Mouse (Mus musculus) lung, postnatal 0 days (tissue): ENCODE results near the gene Zfp788. TPM values are rescaled to one million over a fixed set of nuclear protein-coding genes. Genes with fewer than 3 reads are reported as not detected.
"Not testable (repeated sequence)": the region's sequence is repeated elsewhere in the genome, so short reads cannot be mapped to it uniquely, and the experiment has no call there.

Experiments used
- ATAC-seq: fragments of 200-750 bp; cut with Nextera tagmentation; 2 replicates; pipeline ENCODE4 v1.8.0; 2017; ENCODE audit warnings: moderate library complexity
- DNase-seq: peaks from one replicate; pipeline ENCODE4 v3.0.0-alpha.2; 2016; ENCODE audit warnings: low spot score
- H3K27ac ChIP-seq: fragments of 300-500 bp; sonication (generic); 2 replicates; pipeline ENCODE4 v1.5.1; 2014; ENCODE audit warnings: antibody characterized with exemption, mild to moderate bottlenecking, low read length, mixed read lengths
- H3K27me3 ChIP-seq: fragments of 300-500 bp; sonication (generic); replicated peaks from 2 replicates; pipeline ENCODE4 v1.6.1; 2014; ENCODE audit warnings: low read length, mixed read lengths; ENCODE audit not compliant: insufficient read depth
- H3K36me3 ChIP-seq: fragments of 300-500 bp; sonication (generic); 2 replicates; pipeline ENCODE4 v1.6.1; 2014; ENCODE audit warnings: low read length, mixed read lengths; ENCODE audit not compliant: insufficient read depth
- H3K4me1 ChIP-seq: fragments of 300-500 bp; sonication (generic); 2 replicates; pipeline ENCODE4 v1.6.1; 2014; ENCODE audit warnings: antibody characterized with exemption, low read depth, low read length, mixed read lengths; ENCODE audit not compliant: insufficient read depth
- H3K4me2 ChIP-seq: fragments of 300-500 bp; sonication (generic); replicated peaks from 2 replicates; pipeline ENCODE4 v1.6.1; 2014; ENCODE audit warnings: low read depth, mild to moderate bottlenecking, low read length, moderate library complexity, mixed read lengths
- H3K4me3 ChIP-seq: fragments of 300-500 bp; sonication (generic); 2 replicates; pipeline ENCODE4 v1.5.1; 2014; ENCODE audit warnings: low read depth, low read length
- H3K9ac ChIP-seq: fragments of 300-500 bp; sonication (generic); replicated peaks from 2 replicates; pipeline ENCODE4 v1.6.1; 2014; ENCODE audit warnings: low read depth, mild to moderate bottlenecking
- H3K9me3 ChIP-seq: fragments of 300-500 bp; sonication (generic); 2 replicates; pipeline ENCODE4 v1.6.1; 2016; ENCODE audit warnings: low read length, mixed read lengths
- CTCF ChIP-seq: IDR thresholded peaks from 2 replicates; pipeline ENCODE4 v1.5.1; 2016; ENCODE audit warnings: antibody characterized with exemption, mild to moderate bottlenecking
- EP300 ChIP-seq: IDR thresholded peaks from 2 replicates; pipeline ENCODE4 v1.6.1; 2016; ENCODE audit warnings: antibody characterized with exemption, mild to moderate bottlenecking, control low read depth
- WGBS: fragments of 180-500 bp; shearing (Covaris S2); extraction: QIAGEN DNeasy Blood & Tissue Kit; methylation state at CpG from one replicate; pipeline ENCODE4 v1.1.7; 2014; 5-methylcytosine and 5-hydroxymethylcytosine counted together
- polyA plus RNA-seq: library from polyadenylated mRNA; unstranded; fragments of >200 nt; fragmentation: Nextera tagmentation; extraction: Ambion mirVana; gene quantifications from 2 replicates; pipeline ENCODE4 v1.2.1, GENCODE M21; 2015

Zfp788 gene
- polyA plus RNA-seq, 1 experiment from 2014 or later, result 5.5 TPM

- TF ChIP-seq CTCF, result no peak; the same call in 1 of the 2 replicates
- no peak for TF ChIP-seq EP300
- ATAC-seq, result peak; percentile 95
- peak; percentile 98 for DNase-seq
- WGBS, result under 1% methylated on average over 23 of the region's 26 CpGs
- Histone ChIP-seq H3K9me3 (no peaks in the 10 kb centered on the region), H3K4me2 (peak overlapping the region; percentile 73), H3K4me3 (peak overlapping the region; percentile 60), H3K9ac (peak overlapping the region; percentile 63), H3K27ac (peak overlapping the region; percentile 86), H3K36me3 (0 out of 2 replicates have a peak, but pooled peaks cover 3% of the 10 kb centered on the region), H3K27me3 (no peaks in the 10 kb centered on the region), H3K4me1 (no peaks in the 10 kb centered on the region)
Measured at GRCm38 (mm10) chr7:41633221-41633984, 400 bp downstream of the Zfp788 start.

GRCm38 (mm10) chr7:41674326-41674725 lies 41.3 kb downstream of the Zfp788 start:
- H3K27ac ChIP-seq, DNase-seq, H3K9me3 ChIP-seq, H3K27me3 ChIP-seq, H3K4me3 ChIP-seq, H3K36me3 ChIP-seq, H3K9ac ChIP-seq, H3K4me1 ChIP-seq, H3K4me2 ChIP-seq, ATAC-seq: not testable (repeated sequence)
- WGBS, result 55% methylated on average over 1 of the region's 1 CpGs

Other genes with a start within 250 kb of the Zfp788 start
- 12.6 and 13.0 TPM in 2 replicates for gene AI987944, start 239.8 kb upstream of the Zfp788 start, polyA plus RNA-seq
- gene Vmn2r57, start 184.5 kb upstream of the Zfp788 start, polyA plus RNA-seq, result 0.05 TPM in 1 of 2 replicates, not detected in the other
- 0.04 TPM in 1 of 2 replicates, not detected in the other for gene Gm20449, start 133.8 kb upstream of the Zfp788 start, polyA plus RNA-seq
- gene AW146154, start 133.3 kb upstream of the Zfp788 start, polyA plus RNA-seq, result 5.9 and 6.9 TPM in 2 replicates
- gene Gm6871, start 59.5 kb upstream of the Zfp788 start, polyA plus RNA-seq, result not detected in 2 replicates
- gene 2610021A01Rik, start 34.0 kb upstream of the Zfp788 start, polyA plus RNA-seq, result 4.7 and 4.8 TPM in 2 replicates
- gene Vmn2r58, start 239.5 kb downstream of the Zfp788 start, polyA plus RNA-seq, result not detected in 2 replicates